Mouse (Mus musculus): Measurements from ENCODE around the gene Hist1h4j. TPM values are rescaled to one million over a fixed set of nuclear protein-coding genes. Genes with fewer than 3 reads are reported as not detected.

Gene Hist1h4j
- polyA plus RNA-seq, 1 experiment from 2014 or later = 1.0 TPM

Small RNA genes lying within 50 kb of the gene (microRNA-seq; reads per million reads assigned to microRNA genes)
- gene Gm44357 (not detected), gene Gm44367 (0.57 reads per million), gene Gm44454 (not detected)

Other genes with a start within 250 kb of the Hist1h4j start
- gene AK157302, start 239.8 kb upstream of the Hist1h4j start, polyA plus RNA-seq (2014; fragmentation: Nextera tagmentation; extraction: Ambion mirVana) = 0.32 and 0.66 TPM in 2 replicates
- 3.7 and 4.0 TPM in 2 replicates for gene Gm11273, start 233.6 kb upstream of the Hist1h4j start, polyA plus RNA-seq (2014; fragmentation: Nextera tagmentation; extraction: Ambion mirVana)
- 10.6 and 11.1 TPM in 2 replicates for gene Zkscan8, start 203.9 kb upstream of the Hist1h4j start, polyA plus RNA-seq (2014; fragmentation: Nextera tagmentation; extraction: Ambion mirVana)
- gene Olfr1366, start 192.3 kb upstream of the Hist1h4j start, polyA plus RNA-seq (2014; fragmentation: Nextera tagmentation; extraction: Ambion mirVana) = 0.12 and 0.26 TPM in 2 replicates
- gene Olfr1535, start 175.2 kb upstream of the Hist1h4j start, polyA plus RNA-seq (2014; fragmentation: Nextera tagmentation; extraction: Ambion mirVana) = 0.04 TPM in 1 of 2 replicates, not detected in the other
- not detected in 2 replicates for gene Olfr1364, start 153.3 kb upstream of the Hist1h4j start, polyA plus RNA-seq (2014; fragmentation: Nextera tagmentation; extraction: Ambion mirVana)
- not detected in 2 replicates for gene Olfr1362, start 121.0 kb upstream of the Hist1h4j start, polyA plus RNA-seq (2014; fragmentation: Nextera tagmentation; extraction: Ambion mirVana)
- not detected in 2 replicates for gene Olfr11, start 92.5 kb upstream of the Hist1h4j start, polyA plus RNA-seq (2014; fragmentation: Nextera tagmentation; extraction: Ambion mirVana)
- not detected in 2 replicates for gene Olfr1361, start 71.7 kb upstream of the Hist1h4j start, polyA plus RNA-seq (2014; fragmentation: Nextera tagmentation; extraction: Ambion mirVana)
- gene Olfr1360, start 57.7 kb upstream of the Hist1h4j start, polyA plus RNA-seq (2014; fragmentation: Nextera tagmentation; extraction: Ambion mirVana) = not detected in 2 replicates
- gene Olfr1359, start 37.0 kb upstream of the Hist1h4j start, polyA plus RNA-seq (2014; fragmentation: Nextera tagmentation; extraction: Ambion mirVana) = not detected in 2 replicates
- 0.85 and 2.7 TPM in 2 replicates for gene Hist1h2bl, start 18.9 kb upstream of the Hist1h4j start, polyA plus RNA-seq (2014; fragmentation: Nextera tagmentation; extraction: Ambion mirVana)
- gene Hist1h2ai, start 18.6 kb upstream of the Hist1h4j start, polyA plus RNA-seq (2014; fragmentation: Nextera tagmentation; extraction: Ambion mirVana) = 19.8 and 20.9 TPM in 2 replicates
- 11.6 and 12.9 TPM in 2 replicates for gene Hist1h3h, start 17.4 kb upstream of the Hist1h4j start, polyA plus RNA-seq (2014; fragmentation: Nextera tagmentation; extraction: Ambion mirVana)
- gene Hist1h2bm, start 13.0 kb upstream of the Hist1h4j start, polyA plus RNA-seq (2014; fragmentation: Nextera tagmentation; extraction: Ambion mirVana) = 4.2 and 5.7 TPM in 2 replicates
- gene Hist1h4k, start 15.4 kb downstream of the Hist1h4j start, polyA plus RNA-seq (2014; fragmentation: Nextera tagmentation; extraction: Ambion mirVana) = 2.4 and 6.0 TPM in 2 replicates
- 6.2 and 10.7 TPM in 2 replicates for gene Hist1h2ak, start 18.8 kb downstream of the Hist1h4j start, polyA plus RNA-seq (2014; fragmentation: Nextera tagmentation; extraction: Ambion mirVana)
- gene Hist1h2bn, start 19.1 kb downstream of the Hist1h4j start, polyA plus RNA-seq (2014; fragmentation: Nextera tagmentation; extraction: Ambion mirVana) = 2.2 TPM in 1 of 2 replicates, not detected in the other
- 20.0 and 24.8 TPM in 2 replicates for gene Hist1h1b, start 45.6 kb downstream of the Hist1h4j start, polyA plus RNA-seq (2014; fragmentation: Nextera tagmentation; extraction: Ambion mirVana)
- gene Hist1h3i, start 48.3 kb downstream of the Hist1h4j start, polyA plus RNA-seq (2014; fragmentation: Nextera tagmentation; extraction: Ambion mirVana) = 289 and 304 TPM in 2 replicates
- 2.6 and 7.4 TPM in 2 replicates for gene Hist1h2an, start 52.2 kb downstream of the Hist1h4j start, polyA plus RNA-seq (2014; fragmentation: Nextera tagmentation; extraction: Ambion mirVana)
- gene Hist1h2bp, start 52.4 kb downstream of the Hist1h4j start, polyA plus RNA-seq (2014; fragmentation: Nextera tagmentation; extraction: Ambion mirVana) = 2.5 TPM in 2 replicates
- 17.8 and 23.3 TPM in 2 replicates for gene Hist1h2bq, start 75.1 kb downstream of the Hist1h4j start, polyA plus RNA-seq (2014; fragmentation: Nextera tagmentation; extraction: Ambion mirVana)
- gene Hist1h2ao, start 75.4 kb downstream of the Hist1h4j start, polyA plus RNA-seq (2014; fragmentation: Nextera tagmentation; extraction: Ambion mirVana) = 1.7 TPM in 1 of 2 replicates, not detected in the other
- gene Hist1h4m, start 76.7 kb downstream of the Hist1h4j start, polyA plus RNA-seq (2014; fragmentation: Nextera tagmentation; extraction: Ambion mirVana) = not detected in 2 replicates
- 10.3 and 12.0 TPM in 2 replicates for gene Hist1h4n, start 97.1 kb downstream of the Hist1h4j start, polyA plus RNA-seq (2014; fragmentation: Nextera tagmentation; extraction: Ambion mirVana)
- 5,628 and 6,009 TPM in 2 replicates for gene Hist1h2ap, start 98.4 kb downstream of the Hist1h4j start, polyA plus RNA-seq (2014; fragmentation: Nextera tagmentation; extraction: Ambion mirVana)
- gene Hist1h2br, start 98.7 kb downstream of the Hist1h4j start, polyA plus RNA-seq (2014; fragmentation: Nextera tagmentation; extraction: Ambion mirVana) = 17.8 and 23.1 TPM in 2 replicates
- gene Zfp184, start 210.0 kb downstream of the Hist1h4j start, polyA plus RNA-seq (2014; fragmentation: Nextera tagmentation; extraction: Ambion mirVana) = 26.7 and 27.9 TPM in 2 replicates
- gene Pom121l2, start 246.1 kb downstream of the Hist1h4j start, polyA plus RNA-seq (2014; fragmentation: Nextera tagmentation; extraction: Ambion mirVana) = not detected in 2 replicates

All from midbrain, embryonic 11.5 days (tissue).